Mouse (Mus musculus): ENCODE measurements at regions not wholly inside any gene's neighbourhood (a gene's known extent, or its start where the extent isn't known, plus 50 kb on each side); places are given as distances from the start of the nearest gene placed in this dataset.
"Not testable (repeated sequence)": the region's sequence is repeated elsewhere in the genome, so short reads cannot be mapped to it uniquely, and the experiment has no call there.

DNA sequence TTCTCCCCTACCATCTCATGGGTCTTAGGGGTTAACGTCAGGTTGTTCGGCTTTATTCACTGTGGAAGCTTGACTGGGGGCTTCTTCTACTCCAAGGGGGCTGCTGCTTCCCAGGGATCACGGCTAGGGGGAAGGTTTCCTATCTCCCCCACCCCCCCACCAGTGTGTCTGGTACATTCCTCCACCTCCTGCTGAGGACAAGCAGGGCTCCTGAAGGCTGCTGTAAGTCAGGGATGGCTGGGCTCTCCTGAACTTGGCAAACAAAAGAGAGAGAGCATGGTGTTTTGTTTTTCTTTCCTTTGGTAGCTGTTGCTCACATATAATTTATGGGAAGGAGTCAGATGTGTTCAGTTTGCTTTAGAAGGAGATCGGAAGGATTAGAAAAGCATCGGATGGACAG is 54.7 kb upstream of the Commd3 start:
- DNase-seq (ENCODE audit: low spot score), result no peak

DNA sequence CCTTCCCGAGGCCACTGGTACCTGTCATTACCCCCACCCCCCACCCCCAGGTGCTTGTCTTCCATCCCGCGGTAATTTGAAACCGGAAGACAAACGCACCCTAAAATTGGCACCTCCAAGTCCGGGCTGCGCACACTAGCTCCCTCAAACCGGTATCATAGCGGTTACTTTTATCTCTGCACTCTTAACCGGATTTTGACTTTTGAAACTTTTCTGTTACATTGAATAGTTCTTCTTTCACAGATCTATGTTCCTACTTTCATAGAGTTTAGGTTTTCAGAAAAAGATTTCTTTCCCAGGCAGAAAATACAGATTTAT is 62.4 kb upstream of the Commd3 start:
- DNase-seq (ENCODE audit: low spot score), result no peak

DNA sequence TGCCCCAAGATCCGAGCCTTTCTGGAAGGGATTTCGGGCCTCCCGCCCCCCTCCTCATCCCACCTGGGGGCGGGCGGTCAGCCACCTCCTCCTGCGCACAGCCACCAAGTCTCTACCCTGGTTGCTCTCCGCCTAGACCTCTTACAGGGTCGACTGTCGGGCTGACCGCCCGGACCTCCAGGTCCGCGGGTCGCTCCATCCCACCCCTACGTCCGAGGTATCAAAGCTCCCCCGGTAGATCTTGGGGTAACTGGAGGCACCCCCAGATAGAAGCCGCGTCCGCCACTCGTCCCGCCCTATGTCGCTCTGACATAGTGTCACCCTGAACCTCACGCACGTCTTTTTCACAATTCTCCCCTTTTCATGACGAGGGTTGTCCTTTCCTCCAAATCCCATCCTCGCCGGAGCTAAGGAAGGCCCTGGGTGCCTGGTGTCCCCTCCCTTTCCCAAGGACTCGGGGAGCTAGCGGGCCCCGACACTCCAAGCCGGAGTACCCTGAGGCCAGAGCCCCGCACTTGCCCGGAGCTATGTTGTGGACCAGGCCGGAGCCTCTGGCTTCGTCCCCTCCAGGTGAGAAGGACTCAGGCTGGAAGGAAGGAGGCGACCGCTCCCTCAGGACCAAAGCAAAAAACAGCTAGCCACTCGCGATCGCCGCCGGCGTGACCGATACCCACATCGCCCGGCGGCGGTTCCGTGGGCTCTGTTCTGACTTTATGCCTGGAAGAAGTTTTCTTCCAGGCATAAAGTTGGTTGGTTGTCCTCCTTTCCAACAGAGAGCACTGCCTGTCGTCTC is 62.9 kb upstream of the Commd3 start:
- peak; percentile 5 for DNase-seq (ENCODE audit: low spot score)

DNA sequence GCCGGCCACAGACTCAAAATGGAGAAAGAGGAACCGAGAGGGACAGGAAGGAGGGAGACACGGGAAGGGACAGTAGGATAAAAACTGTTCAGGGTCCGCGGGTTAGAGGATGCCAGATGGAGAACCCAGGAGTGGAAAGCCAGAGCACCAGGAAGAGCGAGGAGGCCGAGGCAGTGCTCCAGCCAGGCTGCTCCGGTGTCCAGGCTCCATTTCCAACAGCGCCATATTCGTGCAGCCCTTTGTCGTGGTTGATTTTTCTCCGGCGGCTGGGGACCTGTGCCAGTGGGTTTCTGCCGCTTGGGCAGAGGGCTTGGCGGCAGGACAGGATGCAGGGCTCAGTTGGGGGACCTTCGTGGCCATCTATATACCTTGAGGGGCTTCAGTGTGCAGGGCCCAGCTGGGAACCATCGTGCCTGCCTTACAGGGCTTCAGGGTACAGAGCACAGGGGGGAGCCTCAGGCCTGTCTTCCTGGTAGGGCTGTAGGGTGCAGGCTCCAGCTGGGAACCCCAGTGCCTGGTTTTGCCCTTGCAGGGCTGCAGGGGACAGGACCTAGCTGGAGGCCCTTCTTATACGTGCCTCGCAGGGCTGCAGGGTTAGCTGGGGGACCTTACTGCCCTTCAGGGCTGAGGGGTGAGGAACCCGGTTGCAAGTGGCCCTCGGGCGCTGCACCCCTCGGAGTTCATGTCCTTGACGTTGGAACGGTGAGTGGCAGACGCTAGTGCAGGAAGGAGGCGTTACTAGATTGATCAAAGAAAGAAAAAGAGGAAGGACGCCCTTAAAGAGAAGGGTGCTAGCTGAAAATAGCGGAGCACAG is 63.7 kb upstream of the Commd3 start:
- DNase-seq (ENCODE audit: low spot score), result peak; percentile 5

DNA sequence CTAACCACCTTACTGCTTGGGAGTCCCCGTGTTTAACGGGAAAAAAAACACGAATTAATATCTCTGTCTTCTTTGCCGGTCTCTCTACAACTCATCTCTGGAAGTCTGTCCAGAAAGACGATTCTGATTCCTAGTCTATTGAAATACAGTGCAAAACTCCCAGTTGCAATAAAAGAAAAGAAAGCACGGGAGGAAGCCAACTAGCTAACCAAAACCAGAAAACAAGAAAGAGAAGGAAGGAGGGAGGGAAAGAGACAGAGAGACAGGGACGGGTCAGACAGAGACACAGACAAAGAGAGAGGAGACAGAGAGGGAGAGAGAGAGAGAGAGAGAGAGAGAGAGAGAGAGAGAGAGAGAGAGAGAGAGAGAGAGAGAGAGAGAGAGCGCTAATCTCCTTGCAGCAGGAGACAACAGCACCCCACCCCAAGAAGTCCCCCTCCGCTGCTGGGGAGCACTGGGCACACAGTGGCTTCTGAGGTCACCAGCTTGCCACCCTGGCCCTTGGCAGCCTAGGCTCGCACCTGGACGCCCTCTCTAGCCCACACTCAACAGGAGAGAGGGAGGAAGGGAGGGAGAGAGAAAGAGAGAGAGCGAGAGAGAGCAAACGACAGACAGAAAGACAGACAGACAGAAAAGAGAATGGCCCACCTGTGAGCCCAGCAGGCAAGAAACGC is 64.5 kb upstream of the Commd3 start:
- no peak for DNase-seq (ENCODE audit: low spot score)

DNA sequence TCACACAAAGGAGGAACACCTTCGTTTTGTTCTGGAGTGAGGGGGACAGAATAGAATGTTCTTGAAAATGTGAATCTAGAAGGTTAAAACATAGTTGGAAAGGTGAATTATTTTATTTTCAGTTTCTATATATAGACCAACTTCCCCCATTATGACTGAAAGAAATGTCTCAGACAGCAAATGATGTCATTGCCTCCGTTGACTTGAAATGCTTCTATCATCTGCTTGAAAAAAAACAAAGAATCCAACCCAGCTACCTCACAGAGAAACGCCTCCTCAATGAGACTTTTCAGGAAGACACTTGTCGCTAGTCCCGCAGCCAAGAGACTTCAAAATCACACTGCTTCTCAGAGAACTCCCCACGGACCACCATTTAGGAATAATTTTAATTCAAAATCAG is 65.1 kb upstream of the Commd3 start:
- DNase-seq (ENCODE audit: low spot score), result no peak

DNA sequence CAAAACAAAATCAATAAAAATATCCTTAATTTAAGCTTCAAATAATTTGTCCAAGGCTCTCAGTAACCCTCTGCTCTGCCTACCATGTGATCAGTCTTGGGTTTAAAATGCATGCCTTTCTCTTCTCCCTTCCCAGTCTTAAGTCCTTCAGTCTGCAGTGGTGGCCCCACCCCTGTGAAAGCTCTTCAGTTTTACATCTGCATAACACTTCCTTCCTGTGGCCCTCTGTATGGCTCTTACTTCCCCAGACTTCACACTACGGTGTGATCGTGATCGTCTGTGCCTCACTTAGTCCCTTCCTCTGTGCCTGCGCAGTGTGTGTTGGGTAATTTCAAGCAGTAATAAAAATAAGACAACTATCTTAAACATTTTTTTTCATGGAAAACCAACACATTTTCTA is 80.0 kb upstream of the Commd3 start:
- DNase-seq (ENCODE audit: low spot score), result no peak

DNA sequence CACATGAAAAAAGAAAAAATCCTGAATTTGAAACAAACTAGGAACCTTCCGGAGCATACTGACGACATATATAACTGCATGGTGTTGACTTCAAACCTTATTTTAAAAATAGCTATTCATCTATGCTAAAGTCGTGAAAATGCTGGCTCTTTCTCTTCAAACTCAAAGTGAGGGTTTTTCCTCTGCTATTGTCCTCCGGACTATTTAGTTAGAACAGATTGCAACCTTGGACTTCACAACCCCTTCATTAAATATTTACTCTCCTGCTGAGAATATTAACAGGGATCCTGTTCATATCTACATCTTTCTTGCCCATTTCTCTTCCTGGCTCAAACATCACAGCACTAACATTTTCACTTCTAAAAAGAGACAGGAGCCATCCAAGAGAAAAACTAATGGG is 84.0 kb upstream of the Commd3 start:
- DNase-seq (ENCODE audit: low spot score), result no peak

DNA sequence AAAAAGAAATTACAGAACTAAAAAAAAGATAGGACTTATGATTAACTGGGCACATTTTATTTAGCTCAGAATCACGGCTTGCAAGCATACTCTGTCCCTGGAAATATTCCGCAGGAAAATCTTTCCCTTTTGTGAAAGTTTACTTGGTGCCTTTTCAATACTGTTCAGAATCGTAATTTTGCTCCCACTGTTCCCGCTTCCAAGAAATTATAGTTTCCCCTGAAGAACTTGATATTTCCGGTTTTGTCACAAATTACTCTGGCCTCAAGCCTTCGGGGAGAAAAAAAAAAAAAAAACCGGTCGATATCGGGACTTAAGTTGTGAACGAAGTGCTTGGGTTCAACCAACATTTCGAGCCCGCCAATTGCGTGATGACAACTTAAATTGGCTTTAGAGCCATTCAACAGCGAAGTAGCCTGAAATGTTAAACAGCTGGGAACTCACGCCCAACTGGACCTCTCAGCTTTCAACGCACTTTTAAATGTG is 84.4 kb upstream of the Commd3 start:
- DNase-seq (ENCODE audit: low spot score), result no peak

DNA sequence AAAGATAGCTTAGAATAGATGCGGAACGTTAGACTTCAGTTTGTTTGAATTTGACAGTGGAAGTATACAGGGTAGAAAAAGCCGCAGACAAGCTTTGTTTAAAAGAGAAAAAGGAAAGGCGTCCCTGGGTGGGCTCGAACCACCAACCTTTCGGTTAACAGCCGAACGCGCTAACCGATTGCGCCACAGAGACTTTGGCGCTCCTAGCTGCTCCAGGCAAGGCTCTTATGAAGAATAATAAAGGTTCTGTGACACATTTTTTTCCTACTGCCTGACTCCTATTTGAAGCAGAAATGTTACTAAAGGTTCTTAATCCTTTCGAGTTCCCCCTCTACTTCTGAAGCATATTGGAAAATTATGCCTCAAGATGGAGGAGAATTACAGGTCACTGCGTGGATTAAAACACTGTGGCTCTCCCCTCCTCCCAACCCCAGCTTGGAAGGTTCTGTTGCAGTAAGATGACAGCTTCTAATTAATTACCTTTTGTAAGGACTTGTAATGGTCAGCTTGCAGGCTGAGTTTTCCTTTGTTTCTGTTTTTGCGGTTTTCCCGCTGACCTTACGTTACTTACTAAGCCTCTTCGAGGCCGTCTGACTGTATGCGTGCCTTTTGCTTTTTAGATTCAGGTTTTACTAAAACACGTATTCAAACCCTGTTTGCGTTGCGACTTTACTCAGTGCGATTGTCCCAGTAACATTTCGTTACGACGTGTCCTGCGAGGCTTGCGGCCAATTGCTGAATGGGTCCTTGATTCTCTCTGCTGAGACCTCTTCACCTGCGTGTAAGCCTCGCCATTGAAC is 85.1 kb upstream of the Commd3 start:
- DNase-seq (ENCODE audit: low spot score), result peak; percentile 76

DNA sequence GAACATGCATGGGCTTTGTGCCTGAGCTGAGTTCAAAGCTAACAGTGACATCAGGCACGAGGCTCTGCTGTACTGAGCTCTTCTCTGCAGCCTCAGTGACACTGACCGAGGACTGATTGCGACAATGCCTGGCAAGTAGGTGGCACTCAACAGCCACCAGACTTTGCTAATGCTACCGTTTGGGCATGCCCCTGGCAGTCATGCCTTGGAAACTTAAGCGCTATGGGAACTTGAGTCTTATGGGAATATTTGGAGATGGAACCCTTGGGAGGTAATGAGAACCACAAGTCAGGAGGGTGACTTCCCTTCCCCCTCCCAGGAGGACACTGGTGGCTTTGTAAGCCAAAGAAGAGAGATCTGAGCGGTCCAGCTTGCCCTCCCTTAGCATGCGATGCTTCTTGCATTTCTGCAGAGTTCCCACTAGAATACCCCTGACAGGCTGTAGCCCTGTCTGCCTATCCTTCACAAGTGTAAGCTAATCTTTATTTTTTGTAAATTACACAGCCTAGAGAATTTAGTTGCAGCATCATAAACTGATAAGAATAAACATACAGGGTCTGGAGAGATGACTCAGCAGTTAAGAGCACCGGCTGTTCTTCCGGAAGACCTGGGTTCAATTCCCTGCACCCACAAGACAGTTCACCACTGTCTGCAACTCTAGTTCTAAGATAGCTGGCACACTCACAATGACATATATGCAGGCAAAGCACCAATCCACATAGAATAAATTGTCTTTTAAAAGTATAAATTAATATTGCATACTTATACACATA is 86.4 kb upstream of the Commd3 start:
- DNase-seq (ENCODE audit: low spot score), result no peak

DNA sequence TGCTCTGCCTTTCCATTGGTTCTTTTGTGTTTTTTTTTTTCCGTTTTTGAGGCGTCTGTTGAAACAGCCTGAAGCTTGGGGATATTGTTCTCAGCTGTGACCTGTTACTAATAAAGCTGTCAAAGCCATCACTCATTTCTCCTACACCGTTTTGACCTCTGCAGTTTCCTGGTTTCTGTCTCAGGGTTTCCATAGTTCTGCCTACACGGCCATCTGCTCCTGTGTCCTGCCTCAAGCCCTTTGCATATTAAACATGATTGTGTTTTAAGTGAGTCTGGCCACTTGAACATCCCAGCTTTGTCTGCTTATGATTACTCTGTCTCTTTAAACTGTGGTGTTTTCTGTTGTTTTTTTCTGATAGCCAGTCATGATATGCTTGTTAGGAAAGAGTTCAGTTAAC is 114.1 kb upstream of the Commd3 start:
- DNase-seq (ENCODE audit: low spot score), result no peak

DNA sequence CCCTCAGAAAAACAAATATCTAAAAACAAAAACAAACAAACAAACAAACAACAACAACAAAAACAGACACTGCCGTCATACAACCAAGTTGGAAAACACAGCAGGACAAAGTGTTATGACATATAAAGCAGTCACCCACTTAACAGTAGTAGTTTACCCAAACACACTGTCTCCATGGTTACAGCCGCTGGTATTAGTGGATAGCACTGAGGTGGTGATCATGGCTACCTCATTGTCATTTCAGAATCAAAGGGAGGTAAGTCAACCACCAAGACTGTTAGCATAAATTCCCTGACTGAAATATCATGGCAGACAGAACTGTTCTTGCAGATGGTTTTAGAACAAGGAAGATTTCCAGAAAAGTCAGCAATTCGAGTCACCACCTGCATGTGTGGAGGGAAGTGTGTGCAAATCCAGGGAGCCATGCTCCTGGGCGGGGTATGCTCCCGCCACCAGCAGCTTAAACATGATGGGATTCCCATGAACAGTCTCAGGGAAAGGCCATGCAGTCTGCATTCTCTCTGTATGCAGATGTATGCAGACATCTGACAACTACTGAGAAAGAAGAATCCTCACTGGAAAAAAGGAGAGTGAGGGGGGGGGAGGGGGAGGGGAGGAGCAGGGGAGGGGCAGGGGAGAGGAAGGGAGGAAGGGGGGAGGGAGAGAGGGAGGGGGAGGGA is 124.1 kb upstream of the Commd3 start:
- no peak for DNase-seq (ENCODE audit: low spot score)

DNA sequence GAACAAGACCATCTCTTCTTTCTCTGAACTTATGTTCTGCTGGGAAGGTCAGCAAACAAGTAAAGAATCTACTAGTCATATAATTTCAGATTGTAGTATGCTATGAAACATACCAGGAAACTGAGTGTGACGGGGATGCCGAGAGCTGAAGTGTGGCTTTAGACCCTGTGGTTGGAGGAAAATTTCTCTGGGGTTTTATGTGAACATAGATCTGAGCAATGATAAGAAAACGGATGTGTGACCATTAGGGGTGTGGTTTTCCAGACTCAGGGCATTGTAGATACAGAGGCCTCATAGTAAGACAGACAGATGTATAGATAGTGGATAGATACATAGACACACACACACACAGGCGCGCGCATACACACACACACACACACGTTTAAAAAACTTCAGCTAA is 131.8 kb upstream of the Dnajc1 start:
- no peak for DNase-seq (ENCODE audit: low spot score)

DNA sequence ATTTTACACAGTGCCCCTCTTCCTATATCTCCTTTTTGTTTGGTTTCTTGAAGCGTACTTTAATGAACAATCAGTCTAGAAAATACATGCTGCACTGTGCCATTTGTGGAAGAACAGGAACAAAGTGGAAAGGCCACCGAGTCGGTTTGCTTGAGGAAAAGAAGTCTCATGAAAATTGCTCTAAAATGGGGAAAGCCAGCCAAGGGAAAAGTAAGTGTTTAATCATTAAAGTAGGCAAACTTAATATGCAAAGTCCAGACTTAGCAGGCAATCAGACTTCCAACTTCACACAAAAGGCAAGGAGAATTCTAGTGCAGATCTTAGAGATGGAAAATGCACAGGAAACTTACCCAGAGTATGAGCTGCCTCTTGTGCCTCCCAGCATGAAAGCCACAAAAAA is 131.3 kb upstream of the Dnajc1 start:
- no peak for DNase-seq (ENCODE audit: low spot score)

DNA sequence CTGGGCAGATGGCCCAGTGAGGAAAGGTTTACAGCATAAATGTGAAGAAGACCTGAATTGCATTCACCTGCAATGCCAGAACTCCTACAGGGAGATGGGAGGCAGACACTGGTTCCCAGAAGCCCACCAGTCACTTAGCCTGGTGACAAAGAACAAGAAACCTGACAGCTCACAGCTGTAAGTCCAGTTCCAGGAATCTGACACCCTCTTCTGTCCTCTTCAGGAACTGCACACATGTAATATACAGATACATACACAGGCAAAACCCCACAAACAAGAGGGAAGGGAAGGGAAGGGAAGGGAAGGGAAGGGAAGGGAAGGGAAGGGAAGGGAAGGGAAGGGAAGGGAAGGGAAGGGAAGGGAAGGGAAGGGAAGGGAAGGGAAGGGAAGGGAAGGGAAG is 120.8 kb upstream of the Dnajc1 start:
- no peak for DNase-seq (ENCODE audit: low spot score)

DNA sequence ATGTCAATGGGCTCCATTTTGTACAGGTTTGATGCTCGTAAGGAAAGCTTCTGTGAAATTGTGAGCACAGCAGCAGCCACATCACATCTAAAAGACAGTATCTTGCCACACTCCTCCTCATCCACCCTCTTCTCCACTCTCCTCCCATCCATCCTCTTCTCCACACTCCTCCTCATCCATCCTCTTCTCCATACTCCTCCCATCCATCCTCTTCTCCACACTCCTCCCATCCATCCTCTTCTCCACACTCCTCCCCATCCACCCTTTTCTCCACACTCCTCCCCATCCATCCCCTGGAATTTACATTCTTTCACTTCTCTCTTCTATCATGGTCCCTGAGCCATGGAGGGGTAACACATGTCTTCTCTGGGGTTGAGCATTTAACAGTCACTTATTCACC is 116.7 kb upstream of the Dnajc1 start:
- DNase-seq (ENCODE audit: low spot score), result no peak

DNA sequence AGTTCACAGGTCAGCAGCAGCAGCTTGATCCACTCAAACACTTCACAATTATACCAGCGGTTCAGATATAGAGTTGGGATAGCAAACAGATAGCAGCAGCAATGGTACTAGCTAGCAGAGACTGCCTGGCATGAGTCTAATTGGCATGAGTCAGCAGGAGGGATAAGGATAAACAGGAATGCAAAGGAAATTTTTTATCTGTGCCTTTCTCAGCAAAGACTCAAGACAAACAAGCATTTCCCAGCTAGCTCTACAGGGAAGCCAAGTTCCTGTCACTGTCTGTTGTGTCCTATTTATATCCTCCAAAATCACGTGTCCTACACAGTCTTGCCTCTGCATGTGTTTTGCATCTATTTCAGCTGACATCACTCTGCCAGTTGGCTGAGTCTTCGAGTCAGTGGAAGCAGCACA is 80.7 kb upstream of the Dnajc1 start:
- DNase-seq (ENCODE audit: low spot score), result no peak

DNA sequence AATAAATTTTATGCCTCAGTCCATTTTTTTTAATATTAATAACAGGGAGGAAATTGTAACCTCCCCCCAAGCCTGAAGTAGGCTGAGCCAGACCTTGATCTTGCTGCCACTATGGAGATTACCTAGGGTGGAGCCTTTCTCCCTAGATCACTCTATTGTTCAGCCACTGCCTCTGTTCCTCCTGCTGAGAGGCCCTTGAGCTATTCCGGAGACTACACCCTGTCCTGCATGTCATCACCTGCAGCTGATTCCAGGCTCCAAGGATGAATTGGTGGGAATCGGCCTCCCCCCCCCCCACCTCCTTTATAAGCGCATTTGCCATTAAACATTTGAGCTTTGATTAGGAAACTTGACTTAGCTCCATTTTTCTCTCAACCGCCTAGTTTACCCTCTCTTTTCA is 68.3 kb upstream of the Dnajc1 start:
- no peak for DNase-seq (ENCODE audit: low spot score)

DNA sequence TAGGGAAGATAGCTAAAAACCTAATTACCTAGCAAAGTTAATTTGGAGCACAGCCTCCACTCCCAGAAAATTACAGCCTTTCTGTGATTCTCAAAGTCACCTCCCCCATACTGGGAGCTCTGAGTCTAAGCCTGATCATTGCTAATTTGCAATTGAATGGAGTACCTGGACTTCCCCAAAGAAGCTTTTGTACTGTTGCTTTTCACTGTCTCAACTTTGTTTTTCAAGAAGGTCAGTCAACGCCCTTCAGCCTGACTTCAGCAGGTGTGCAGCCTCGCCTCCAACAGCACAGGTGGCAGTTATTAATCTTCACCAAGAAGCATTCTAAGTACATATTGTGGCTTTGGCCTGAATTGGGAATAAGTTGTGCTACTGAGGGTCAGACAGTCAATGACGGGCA is 67.7 kb upstream of the Dnajc1 start:
- not testable (repeated sequence) for DNase-seq (ENCODE audit: low spot score)

DNA sequence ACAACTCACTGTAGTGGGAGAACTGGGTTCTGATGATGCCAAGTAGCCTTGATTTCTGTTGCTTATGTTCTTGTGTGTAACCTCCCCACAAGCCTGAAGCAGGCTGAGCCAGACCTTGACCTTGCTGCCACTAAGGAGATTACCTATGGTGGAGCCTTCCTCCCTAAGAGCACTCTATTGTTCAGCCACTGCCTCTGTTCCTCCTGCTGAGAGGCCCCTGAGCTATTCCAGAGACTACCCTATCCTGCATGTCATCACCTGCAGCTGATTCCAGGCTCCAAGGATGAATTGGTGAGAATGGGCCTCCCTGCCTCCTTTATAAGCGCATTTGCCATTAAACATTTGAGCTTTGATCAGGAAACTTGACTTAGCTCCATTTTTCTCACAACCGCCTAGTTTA is 60.8 kb upstream of the Dnajc1 start:
- not testable (repeated sequence) for DNase-seq (ENCODE audit: low spot score)
